22 mouse cellular contexts compared by ENCODE assay signal in genomic region chr1:151988066-151988465, GRCm38 (mm10).
DNase-seq lines count a peak whose midpoint lies in the region; ATAC-seq lines count a peak whose summit lies in the region.
"Had no signal": no experiment of that assay in that cellular context is flagged by ENCODE, and none has a peak within 500 bp of the region (broad histone marks: within the 10 kb centered on the region; RNA-seq: fewer than 3 reads in every experiment).

No protein-coding gene starts in this region.

- WGBS in intestine, embryonic 16.5 days: 82% methylated on average over 8 of the region's 8 CpGs
- WGBS in intestine, embryonic 15.5 days: 86% methylated on average over 8 of the region's 8 CpGs

- H3K36me3 ChIP-seq in intestine, embryonic 16.5 days (ENCODE audit: control insufficient read depth, insufficient read depth, low read length): no peaks in the 10 kb centered on the region
- H3K36me3 ChIP-seq in intestine, embryonic 15.5 days: no peaks in the 10 kb centered on the region
- H3K36me3 ChIP-seq: liver, embryonic 15.5 days; lung, embryonic 15.5 days; midbrain, embryonic 15.5 days; neural tube, embryonic 12.5 days had no signal

- no peak for ATAC-seq in intestine, embryonic 16.5 days
- ATAC-seq in intestine, embryonic 15.5 days: no peak
- ATAC-seq in erythroid progenitor cell, adult 5-6 weeks (replicated peaks; ENCODE audit: low FRiP score, poor library complexity, severe bottlenecking): no peak
- ATAC-seq: forebrain, embryonic 16.5 days; hindbrain, postnatal 0 days; midbrain, embryonic 15.5 days had no signal

- H3K27ac ChIP-seq in intestine, embryonic 16.5 days (ENCODE audit: low read length): peak overlapping the region; percentile 61
- H3K27ac ChIP-seq in intestine, embryonic 15.5 days: no peak overlapping the region
- H3K27ac ChIP-seq: liver, embryonic 15.5 days; lung, embryonic 15.5 days; midbrain, embryonic 15.5 days; neural tube, embryonic 12.5 days had no signal

- H3K9ac ChIP-seq in intestine, embryonic 16.5 days (ENCODE audit: low read depth, low read length): no peak overlapping the region
- no peak overlapping the region for H3K9ac ChIP-seq in intestine, embryonic 15.5 days
- H3K9ac ChIP-seq: liver, embryonic 15.5 days; lung, embryonic 15.5 days; midbrain, embryonic 15.5 days; neural tube, embryonic 12.5 days had no signal

- H3K4me2 ChIP-seq in intestine, embryonic 16.5 days (ENCODE audit: low read depth, low read length): no peak overlapping the region
- no peak overlapping the region for H3K4me2 ChIP-seq in intestine, embryonic 15.5 days (replicated peaks)
- H3K4me2 ChIP-seq: liver, embryonic 15.5 days; lung, embryonic 15.5 days; midbrain, embryonic 15.5 days; neural tube, embryonic 12.5 days had no signal

- H3K4me1 ChIP-seq in intestine, embryonic 16.5 days (ENCODE audit: control insufficient read depth, insufficient read depth, low read length): peaks cover 31% of the 10 kb centered on the region
- H3K4me1 ChIP-seq in intestine, embryonic 15.5 days (replicated peaks): peaks cover 15% of the 10 kb centered on the region
- H3K4me1 ChIP-seq: liver, embryonic 15.5 days had no signal

- H3K27me3 ChIP-seq in intestine, embryonic 16.5 days (replicated peaks; ENCODE audit: control insufficient read depth, insufficient read depth, low read length): no peaks in the 10 kb centered on the region
- H3K27me3 ChIP-seq in intestine, embryonic 15.5 days (replicated peaks): no peaks in the 10 kb centered on the region
- H3K27me3 ChIP-seq: liver, embryonic 15.5 days; lung, embryonic 15.5 days; midbrain, embryonic 15.5 days; neural tube, embryonic 12.5 days had no signal

- no peaks in the 10 kb centered on the region for H3K9me3 ChIP-seq in intestine, embryonic 16.5 days (ENCODE audit: control insufficient read depth, low read length)
- no peaks in the 10 kb centered on the region for H3K9me3 ChIP-seq in intestine, embryonic 15.5 days
- H3K9me3 ChIP-seq: liver, embryonic 15.5 days; lung, embryonic 15.5 days; midbrain, embryonic 15.5 days; neural tube, embryonic 12.5 days had no signal

- DNase-seq in cerebellum, adult 8-10 months: peak; percentile 65
- DNase-seq in cerebellum, postnatal 36 days: peak; percentile 69 to 73
- DNase-seq in adipocyte (ENCODE audit: low spot score) (no peak), liver (no peak)
- DNase-seq: adrenal gland, adult 8-10 months; embryo, embryonic 11 days; gastrocnemius, postnatal 14 days; kidney, adult 18-20 months; kidney, postnatal 4 days; lung, postnatal 36 days; right cerebral cortex, postnatal 14 days; spleen, adult 18-20 months had no signal

- H3K4me3 ChIP-seq in intestine, embryonic 16.5 days (ENCODE audit: low read length): no peak overlapping the region
- H3K4me3 ChIP-seq in intestine, embryonic 15.5 days (replicated peaks): no peak overlapping the region
- H3K4me3 ChIP-seq: liver, embryonic 15.5 days; lung, embryonic 15.5 days; megakaryocyte, embryonic 14.5 days; midbrain, embryonic 15.5 days; neural tube, embryonic 12.5 days had no signal

Comparison
In these comparisons a context has a peak if more than half of its experiments do, and no peak if none do; other contexts are left out.
1. DNase-seq: peak in cerebellum, adult 8-10 months (single experiment) and cerebellum, postnatal 36 days (2 of 2); none in adipocyte (single experiment) and liver (single experiment).